Mouse (Mus musculus): ENCODE results near the gene Park7.
A peak's percentile ranks its signal among the peaks of the same experiment; 100 is the strongest.

The Park7 gene

DNA sequence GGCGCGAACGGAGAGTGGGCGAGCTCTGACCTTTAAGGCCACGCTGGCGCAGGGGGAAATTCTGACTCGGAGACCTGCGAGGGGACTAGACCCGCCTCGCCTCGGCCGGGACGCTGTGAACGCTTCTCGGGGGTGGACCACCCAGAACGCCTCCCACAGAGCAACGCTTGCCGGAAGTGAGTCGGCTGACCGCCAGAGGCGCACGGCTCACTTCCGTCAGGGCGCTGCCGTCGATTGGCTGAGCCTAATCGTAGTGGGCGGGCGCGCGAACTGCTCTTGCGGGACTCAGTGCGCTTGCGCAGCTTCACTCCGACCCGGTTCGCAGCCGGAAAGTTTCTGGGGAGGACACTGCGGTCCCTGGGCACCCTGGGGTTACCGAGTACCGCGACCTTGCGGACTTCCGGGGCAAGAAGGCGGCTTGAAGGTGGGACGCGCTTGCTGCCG is at the start of gene Park7, which contains the start of gene Tnfrsf9:
Gene Park7, minus strand, starts transcription at position 148 of the 444 bp plus-strand sequence.
Gene Tnfrsf9, plus strand, starts transcription at position 273 of the 444 bp plus-strand sequence.
- DNase-seq: peak; percentile 94

DNA sequence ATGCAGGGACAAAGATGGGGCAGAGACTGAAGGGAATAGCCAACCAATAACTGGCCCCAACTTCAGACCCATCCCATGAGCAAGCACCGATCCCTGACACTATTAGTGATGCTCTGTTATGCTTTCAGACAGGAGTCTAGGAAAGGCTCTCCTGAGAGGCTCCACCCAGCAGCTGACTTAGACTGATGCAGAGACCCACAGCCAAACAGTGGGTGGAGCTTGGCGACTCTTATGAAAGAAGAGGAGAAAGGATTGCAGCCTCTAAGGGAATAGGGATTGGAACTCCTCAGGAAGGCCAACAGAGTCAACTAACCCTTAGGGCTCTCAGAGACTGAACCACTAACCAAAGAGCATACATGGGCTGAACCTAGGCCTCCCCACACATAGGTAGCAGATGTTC is 49.5 kb upstream of the Park7 start:
- DNase-seq: no peak

DNA sequence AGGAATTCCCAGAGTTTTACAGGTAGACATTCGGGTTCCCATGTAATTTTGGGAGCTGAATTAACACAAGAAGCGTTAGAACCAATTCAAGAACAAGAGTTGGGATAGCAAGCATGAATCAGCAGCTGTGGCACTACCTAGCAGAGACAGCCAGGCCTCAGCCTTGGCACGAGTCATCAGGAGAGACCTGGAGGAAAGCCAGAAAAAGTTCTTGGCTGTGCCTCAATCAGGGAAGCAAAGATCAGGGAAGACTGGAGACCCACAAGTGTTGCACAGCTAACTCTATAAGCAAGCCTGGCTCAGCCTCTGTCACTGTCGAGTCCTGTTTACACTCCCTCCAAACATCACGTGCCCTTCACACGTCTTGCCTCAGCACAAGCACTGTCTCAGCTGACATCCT is 48.0 kb upstream of the Park7 start:
- DNase-seq: no peak

DNA sequence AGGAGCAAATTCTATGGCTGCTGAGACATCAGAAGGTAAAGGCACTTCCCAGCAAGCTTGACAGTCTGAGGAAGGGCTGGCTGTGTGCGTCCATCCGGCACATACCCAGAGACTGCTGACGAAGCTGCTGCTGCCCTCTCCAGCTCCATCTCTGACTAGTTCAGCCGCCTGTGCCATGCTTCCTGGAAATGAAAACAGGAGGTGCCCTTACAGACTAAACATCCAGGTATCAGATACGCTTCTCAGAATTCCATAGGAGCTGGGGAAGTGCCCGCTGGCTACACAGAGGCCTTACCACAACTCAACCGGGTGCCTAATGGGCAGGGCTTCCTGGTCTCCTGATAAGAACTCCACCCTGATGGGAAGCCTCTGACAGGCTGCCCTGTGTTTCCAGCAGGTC is 44.3 kb upstream of the Park7 start:
- DNase-seq: no peak

DNA sequence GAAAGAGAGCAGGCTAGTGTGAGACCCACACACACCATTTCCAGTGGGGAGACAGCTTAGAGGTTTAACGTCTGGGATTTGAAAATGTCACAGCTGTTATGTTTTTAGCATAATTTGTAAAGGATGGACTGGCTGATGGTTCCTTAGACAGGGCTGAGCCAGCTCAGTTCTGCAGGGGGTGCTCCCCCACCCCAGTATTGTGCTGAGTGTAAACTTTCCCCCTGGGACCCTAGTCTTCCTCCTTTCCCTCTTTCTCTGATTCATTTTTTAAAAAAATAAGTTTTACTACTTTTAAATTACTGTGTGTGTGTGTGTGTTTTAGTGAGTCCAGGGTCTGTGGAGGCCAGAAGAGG is 42.8 kb upstream of the Park7 start:
- no peak for DNase-seq

DNA sequence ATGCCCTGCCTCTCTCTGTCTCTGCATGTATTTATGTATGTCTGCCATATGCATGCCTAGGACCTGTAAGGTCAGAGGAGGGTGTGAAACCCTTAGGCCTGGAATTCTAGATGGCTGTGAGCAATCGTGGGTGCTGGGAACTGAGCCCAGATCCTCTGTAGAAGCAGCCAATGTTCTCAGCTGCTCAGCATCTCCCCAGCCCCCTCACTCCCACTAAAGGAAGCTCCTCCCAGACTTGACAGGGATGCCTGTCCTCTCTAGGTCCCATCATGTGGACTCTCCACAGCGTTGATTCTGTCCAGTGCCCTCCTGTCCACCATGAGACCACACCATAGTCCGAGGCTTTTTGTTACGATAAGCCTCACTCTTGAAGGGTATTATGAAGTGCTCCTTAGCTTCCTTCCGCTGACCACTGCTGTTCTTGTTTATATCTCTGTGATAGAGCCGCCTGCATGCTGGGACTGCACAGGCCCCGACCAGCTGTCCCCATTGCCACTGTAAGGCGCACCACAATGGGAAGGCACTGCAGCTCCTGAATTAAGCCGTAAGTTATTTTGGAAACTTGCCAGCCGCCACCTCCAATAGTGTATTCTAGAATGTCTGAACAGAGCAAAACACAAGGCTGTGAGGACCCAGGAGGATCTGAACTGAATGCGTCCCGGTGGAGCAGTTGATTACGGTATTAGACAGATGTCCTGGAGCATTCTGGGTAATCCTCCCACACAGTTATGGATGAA is 42.3 kb upstream of the Park7 start:
- no peak for DNase-seq

DNA sequence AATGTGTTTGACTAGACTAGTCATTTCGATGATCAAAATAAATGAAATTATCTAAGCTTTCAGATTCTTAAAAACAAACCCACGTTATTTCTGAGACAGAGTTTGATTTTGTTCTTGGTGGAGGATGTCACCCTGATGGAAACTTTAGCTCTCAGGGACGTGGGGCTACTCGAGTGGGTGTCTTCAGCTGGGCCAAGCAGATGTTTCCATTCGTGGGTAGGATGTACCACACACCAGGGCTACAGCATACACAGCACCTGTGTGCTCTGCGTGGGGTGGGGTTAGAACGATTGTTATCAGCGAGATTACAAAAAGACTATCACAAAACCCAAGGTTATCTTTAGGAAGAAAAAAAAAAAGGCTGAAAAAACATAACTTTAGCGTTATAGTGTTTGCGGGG is 36.7 kb upstream of the Park7 start:
- DNase-seq: no peak

DNA sequence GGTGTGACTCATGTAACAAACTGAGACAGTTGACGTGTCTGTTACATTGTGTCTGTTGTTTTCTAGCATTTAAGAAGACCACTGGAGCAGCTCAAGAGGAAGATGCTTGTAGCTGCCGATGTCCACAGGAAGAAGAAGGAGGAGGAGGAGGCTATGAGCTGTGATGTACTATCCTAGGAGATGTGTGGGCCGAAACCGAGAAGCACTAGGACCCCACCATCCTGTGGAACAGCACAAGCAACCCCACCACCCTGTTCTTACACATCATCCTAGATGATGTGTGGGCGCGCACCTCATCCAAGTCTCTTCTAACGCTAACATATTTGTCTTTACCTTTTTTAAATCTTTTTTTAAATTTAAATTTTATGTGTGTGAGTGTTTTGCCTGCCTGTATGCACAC is 30.5 kb upstream of the Park7 start:
- DNase-seq: no peak

DNA sequence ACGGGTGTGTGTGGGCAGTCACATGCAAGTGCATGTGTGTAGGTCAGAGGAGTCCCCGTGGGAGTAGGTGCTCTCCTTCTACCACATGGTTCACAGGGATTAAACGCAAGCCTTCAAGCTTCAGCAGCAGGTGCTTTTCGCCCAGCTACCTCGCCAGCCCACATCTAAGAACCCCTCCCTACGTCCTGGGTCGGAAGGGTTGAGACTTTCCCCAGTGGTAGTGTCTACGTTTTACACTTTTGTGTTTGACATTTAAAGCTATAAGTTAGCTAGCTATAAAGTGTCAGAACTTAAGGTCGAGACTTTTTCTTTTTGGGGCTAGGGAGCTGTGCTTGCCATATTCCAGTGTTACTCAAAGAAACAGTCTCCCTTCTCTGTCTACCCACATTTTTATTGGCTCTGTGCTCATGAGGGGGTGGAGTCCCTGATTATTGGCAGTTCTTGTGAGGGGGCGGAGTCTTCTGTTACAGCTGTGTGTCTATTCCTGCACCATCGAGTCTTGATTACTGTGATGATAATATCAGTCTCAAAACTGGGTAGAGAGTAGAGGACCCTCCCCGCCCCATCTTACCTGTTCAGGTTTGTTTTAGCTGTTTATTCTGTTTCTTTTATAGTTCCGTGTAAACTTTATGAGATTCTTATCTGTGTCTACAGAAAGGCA is 25.9 kb upstream of the Park7 start:
- DNase-seq: peak; percentile 69

DNA sequence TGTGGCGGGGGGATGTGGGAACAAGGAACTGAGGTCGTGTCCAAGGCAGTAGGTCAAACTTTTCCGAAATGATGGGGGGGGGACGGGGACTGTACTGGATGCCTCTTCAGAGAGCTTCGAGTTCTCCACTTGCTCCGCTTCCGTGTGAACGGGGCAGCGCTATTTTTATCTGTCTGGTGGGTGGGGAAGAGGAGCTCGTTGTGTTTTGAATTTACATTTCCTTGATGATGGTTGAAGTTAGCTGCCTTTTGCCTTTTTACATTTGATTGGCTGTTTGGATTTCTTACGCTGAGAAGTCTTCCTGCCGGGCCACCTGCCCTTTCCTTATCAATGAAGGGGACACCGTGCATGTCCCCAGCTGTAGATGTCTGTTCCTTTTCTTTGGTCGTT is 23.8 kb upstream of the Park7 start:
- peak; percentile 52 for DNase-seq

DNA sequence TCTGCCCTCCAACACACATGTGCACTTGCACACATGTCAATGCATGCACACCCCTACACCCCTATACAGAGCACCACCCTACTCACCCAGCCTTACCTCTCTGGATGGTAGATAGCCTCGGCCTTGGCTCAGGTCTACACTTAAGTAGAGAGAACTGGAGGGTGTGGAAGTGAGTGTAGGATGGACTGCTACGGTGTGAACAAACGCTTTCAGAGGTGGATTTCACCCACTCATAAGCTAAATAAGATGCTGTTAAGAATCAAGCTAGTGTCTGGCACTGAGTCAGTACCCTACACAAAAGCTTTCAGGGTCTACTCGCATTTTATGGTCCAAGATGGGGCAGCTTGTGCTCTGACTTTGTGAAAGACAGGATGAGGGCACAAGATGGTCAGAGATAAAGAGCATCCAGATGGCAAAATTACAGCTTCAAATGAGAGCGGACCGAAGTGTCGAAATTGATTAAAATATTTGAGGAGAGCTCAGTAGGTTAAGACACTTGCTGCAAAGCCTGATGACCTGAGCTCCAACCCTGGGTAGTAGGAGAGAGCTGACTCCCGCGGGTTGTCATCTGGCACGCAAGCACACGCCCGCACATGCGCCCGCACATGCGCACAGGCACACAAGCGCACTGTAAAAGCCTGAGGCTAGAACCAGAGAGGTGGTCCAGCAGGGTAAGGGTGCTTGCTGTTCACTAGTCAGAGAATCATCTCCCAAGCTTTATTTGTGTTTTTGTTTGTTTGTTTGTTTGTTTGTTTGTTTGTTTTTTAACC is 23.2 kb upstream of the Park7 start:
- peak; percentile 59 for DNase-seq

DNA sequence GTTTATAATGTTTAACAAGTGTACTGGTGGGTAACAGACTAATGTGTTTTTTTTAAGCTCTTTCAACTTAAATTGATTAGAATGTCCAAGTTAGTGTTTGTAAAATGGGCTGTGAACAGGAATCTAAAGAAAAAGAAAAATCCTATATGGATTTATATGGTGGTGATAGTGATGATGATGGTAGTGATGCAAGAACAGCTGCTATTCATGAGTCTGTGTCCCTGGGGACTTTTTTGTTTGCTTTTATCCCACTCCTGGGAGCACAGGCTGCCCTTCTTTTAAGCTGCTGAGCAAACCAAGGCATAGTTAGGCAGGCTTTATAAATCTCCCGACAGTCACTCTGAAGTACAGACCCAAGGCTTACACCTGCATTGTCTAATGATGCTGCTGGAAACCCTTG is 19.3 kb upstream of the Park7 start:
- DNase-seq: no peak

DNA sequence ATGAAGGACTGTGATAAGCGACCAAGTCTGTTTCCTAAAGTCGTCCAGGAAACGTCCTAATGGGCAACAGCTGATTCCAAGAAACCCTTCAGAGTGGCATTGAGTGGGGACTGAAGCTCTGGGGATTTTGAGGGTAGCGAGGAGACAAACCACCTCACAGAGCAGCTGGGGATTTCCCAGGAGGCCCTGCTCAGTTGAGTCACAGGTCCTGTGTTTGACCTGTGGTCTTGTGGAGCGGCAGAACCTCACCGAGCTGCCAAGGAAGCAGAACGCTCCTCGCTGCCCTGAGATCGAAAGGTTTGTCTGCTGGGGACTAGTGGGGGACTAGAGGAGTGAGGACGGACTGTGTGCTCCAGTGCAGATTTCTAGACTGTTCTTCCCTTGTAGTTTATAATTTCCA is 13.6 kb upstream of the Park7 start:
- DNase-seq: no peak

DNA sequence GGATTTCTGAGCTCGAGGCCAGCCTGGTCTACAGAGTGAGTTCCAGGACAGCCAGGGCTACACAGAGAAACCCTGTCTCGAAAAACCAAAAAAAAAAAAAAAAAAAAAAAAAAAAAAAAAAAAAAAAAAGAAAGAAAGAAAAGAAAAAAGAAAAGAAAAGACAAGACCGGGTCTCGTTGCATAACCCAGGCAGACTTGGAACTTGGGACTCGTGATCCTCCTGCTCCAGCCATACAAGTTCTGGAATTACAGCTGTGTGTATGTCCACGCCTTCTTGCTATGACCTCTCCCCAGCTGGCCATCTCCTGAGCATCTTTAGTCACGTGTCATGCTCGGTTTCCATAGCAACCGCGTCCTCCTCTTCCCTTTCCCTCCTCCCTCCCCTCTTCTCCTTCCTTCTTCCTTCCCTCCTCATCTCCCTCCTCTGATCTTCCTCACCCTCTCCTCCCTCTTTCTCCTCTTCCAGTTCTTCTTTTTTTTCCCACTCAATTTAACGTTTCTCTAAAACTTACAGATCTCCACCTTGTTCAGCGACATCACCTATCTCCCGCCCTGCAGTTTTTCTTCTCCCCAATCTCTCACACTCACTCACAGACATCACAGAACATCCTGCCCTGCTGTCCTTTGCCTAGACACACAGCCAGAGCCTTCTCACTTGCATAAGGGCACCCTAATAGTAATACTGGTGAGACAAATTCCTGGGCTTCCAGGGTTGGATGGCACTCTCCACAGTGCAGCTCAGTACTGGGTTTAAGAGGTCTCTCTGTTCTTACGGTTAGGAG is 12.9 kb upstream of the Park7 start:
- no peak for DNase-seq

DNA sequence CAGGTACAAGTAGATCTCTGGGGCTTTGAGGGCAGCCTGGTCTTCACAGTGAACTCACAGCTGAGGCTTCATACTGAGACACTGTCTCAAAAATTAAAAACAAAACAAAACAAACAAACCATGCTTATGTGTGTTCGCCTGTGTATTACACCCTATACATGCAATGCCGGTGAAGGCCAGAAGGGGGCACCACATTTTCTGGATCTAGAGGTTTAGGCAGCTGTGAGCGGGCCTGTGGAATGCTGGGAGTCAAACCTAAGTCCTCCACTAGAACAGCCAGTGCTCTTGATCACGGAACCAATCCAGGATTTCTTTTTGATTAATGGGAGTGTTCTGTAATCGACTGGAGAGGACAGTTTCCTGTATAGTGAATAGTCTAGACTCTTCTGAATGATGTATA is 11.7 kb upstream of the Park7 start:
- no peak for DNase-seq

DNA sequence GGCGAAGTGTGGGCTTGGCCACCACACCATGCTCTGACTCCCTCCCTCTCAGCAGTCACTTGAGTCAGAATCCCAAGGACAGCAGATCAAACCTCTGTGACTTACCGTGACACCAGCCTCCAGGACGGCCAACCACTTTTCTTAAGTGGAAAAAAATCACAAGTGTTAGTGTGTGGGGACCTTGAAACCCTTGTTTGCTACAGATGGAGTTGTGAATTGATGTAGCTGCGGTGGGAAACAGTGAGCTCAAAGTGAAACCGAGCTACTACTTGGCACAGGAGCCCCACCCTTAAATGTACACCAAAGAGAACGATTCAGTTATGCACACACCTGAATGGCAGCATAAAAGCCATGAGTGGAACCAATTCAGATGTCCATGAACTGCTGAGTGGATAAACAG is 10.7 kb upstream of the Park7 start:
- DNase-seq: no peak

DNA sequence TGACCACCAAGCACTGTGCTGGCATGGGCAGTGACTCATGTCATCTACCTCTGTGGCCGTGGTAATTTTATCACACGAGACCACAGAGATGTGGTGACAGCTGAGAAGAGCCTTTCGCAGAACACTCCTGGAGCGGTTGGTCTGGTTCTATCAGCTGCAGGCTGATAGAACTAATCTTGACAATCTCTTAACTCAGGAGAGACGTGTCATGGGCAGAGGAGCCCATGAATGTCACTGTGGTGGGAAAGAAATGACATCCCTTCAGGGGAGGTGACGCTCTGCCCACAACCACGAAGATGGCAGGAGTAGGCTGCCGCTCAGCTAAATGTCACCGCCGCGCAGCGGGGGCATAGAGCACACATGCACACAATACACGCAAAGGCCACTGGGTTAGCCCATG is 10.1 kb upstream of the Park7 start:
- DNase-seq: no peak

DNA sequence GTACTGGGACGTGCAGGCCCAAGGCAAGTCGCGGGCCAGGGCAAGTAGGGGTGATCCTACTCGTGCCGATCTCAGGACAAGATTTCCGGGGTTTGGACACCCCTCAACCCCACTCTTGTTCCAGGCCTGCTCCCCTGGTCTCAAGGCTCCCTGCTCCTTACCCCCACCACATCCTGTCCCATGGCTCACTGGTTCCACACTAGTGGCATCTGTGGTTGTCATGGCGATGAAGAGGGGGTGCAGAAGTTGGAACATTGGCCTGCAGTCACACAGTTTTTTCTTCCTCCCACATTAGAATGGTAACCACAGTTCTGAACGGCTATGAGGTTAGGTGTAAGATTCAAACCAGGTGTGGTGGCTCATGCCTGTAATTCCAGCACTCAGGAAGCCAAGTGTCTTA is 7.0 kb upstream of the Park7 start:
- DNase-seq: no peak

DNA sequence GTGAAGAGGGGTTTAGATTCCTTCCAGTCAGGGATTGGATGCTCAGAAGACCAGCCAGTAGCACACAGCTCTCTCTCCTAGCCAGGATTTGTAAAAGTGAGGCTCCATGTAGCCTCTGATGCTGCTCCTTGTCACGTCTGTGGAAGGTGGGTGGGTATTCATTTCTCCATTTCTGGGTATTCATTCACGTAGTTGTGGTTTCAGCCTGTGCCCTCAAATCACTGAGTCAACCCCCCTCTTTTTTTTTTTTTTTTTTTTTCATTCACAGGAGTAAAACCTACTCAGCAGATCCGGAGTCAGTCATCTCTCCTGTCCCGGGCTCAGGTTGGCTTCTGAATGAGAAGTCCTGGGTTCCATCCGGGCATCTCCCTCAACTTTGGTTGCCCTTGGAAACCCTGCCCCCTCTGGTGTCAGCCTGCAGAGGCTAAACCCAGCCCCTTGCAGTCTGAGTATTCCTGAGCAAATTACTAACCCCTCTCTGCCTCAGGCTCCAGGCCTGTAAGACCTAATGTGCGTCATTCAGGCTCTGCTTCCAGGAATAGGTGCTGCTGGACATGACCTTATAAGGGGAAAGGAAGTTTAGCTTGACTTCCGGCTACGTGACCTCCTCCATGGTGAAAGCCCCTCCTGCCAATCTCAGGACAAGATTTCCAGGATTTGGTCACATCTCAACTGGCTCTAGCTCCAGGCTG is 3.2 kb upstream of the Park7 start:
- no peak for DNase-seq

DNA sequence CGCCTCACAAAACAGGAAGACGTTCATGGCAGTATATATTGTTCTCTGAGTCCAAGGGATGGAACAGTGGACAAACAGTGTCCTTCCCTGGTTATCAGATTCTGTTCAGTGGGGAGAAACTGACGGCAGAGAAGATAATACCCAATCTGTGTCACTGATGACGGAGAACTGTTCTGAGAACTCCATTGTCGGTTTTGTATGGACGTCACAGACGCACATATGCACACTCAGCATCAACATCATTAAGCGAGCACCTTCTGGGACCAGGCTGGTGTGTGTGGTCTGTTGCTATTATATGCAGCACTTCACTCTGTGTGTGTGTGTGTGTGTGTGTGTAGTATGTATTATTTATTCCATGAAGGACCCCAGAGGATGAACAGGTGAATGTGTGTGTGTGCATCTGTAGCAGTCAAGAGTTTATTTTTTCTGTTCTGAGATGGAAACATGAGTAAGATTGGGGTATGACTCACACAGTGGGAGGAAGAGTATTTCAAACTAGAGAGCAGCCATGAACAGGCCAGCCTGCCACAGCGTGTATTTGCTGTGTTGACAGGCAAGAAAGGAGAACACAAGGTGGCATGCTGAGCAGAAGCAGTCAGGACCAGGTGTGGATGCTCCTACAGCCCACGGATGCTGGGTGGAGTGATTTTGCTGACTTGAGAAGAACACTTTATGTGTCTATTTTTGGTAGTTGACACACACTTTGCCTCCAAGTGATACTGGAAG is 1.1 kb upstream of the Park7 start:
- no peak for DNase-seq

DNA sequence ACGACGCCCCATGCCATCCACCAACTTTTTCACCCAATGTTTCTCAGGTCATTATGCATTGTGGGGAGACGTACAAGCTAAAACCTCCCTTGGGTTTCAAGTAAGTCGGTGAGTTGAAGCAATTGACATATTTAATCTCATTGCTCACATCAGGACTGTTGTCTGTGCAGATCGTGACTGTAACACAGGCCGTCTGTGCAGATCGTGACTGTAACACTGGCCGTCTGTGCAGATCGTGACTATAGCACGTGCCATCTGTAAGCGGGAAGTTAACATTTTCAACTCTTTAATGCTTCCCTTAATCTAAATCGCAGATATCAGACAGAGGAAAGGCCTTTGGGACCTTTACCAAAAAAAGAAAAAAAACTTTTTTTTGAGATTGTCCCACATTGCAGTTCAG is 494 bp downstream of the Park7 start:
- DNase-seq: no peak
